Mouse (Mus musculus): Measurements from ENCODE around the gene Cdkn1a.
"Not testable (repeated sequence)": the region's sequence is repeated elsewhere in the genome, so short reads cannot be mapped to it uniquely, and the experiment has no call there.

Gene Cdkn1a

GRCm38 (mm10) chr17:29081618-29082381 is 9.0 kb upstream of the Cdkn1a start:
- peak; percentile 72 for DNase-seq (ENCODE audit: low read depth, low spot score)

GRCm38 (mm10) chr17:29083586-29083985 is 7.2 kb upstream of the Cdkn1a start:
- DNase-seq (ENCODE audit: low read depth, low spot score), result no peak

GRCm38 (mm10) chr17:29084656-29085055 is 6.1 kb upstream of the Cdkn1a start:
- DNase-seq (ENCODE audit: low read depth, low spot score), result no peak

GRCm38 (mm10) chr17:29085266-29085665 is 5.5 kb upstream of the Cdkn1a start:
- no peak for DNase-seq (ENCODE audit: low read depth, low spot score)

- DNase-seq (ENCODE audit: low read depth, low spot score), result no peak
Measured at GRCm38 (mm10) chr17:29086916-29087315, 3.9 kb upstream of the Cdkn1a start.

GRCm38 (mm10) chr17:29091348-29091944 is 670 bp downstream of the Cdkn1a start:
- no peak for DNase-seq (ENCODE audit: low read depth, low spot score)

- DNase-seq (ENCODE audit: low read depth, low spot score), result no peak
Measured at GRCm38 (mm10) chr17:29092497-29092896, 1.7 kb downstream of the Cdkn1a start.

- DNase-seq (ENCODE audit: low read depth, low spot score), result peak; percentile 87
Measured at GRCm38 (mm10) chr17:29093110-29093952, 2.6 kb downstream of the Cdkn1a start.

- no peak for DNase-seq (ENCODE audit: low read depth, low spot score)
Measured at GRCm38 (mm10) chr17:29093961-29094309, 3.2 kb downstream of the Cdkn1a start.

- peak; percentile 58 for DNase-seq (ENCODE audit: low read depth, low spot score)
Measured at GRCm38 (mm10) chr17:29094310-29095181, 3.8 kb downstream of the Cdkn1a start.

GRCm38 (mm10) chr17:29095201-29095733 is 4.5 kb downstream of the Cdkn1a start:
- peak; percentile 96 for DNase-seq (ENCODE audit: low read depth, low spot score)

GRCm38 (mm10) chr17:29096245-29096644 is 5.5 kb downstream of the Cdkn1a start:
- no peak for DNase-seq (ENCODE audit: low read depth, low spot score)

GRCm38 (mm10) chr17:29096851-29097561 is 6.2 kb downstream of the Cdkn1a start:
- DNase-seq (ENCODE audit: low read depth, low spot score), result no peak

- DNase-seq (ENCODE audit: low read depth, low spot score), result no peak
Measured at GRCm38 (mm10) chr17:29098291-29098690, 7.5 kb downstream of the Cdkn1a start.

GRCm38 (mm10) chr17:29099076-29099475 is 8.3 kb downstream of the Cdkn1a start:
- DNase-seq (ENCODE audit: low read depth, low spot score), result no peak

GRCm38 (mm10) chr17:29100627-29101026 is 9.9 kb downstream of the Cdkn1a start:
- DNase-seq (ENCODE audit: low read depth, low spot score), result no peak

- not testable (repeated sequence) for DNase-seq (ENCODE audit: low read depth, low spot score)
Measured at GRCm38 (mm10) chr17:29110356-29110755, 19.6 kb downstream of the Cdkn1a start.

- no peak for DNase-seq (ENCODE audit: low read depth, low spot score)
Measured at GRCm38 (mm10) chr17:29111332-29111731, 20.6 kb downstream of the Cdkn1a start.

- DNase-seq (ENCODE audit: low read depth, low spot score), result no peak
Measured at GRCm38 (mm10) chr17:29113591-29114352, 23.0 kb downstream of the Cdkn1a start, which contains the start of gene Rab44. Rab44 (plus strand) TSS chr17:29114145.

- no peak for DNase-seq (ENCODE audit: low read depth, low spot score)
Measured at GRCm38 (mm10) chr17:29116023-29116422, 25.2 kb downstream of the Cdkn1a start.

Measured in CD4-positive, CD25-positive, alpha-beta regulatory T cell, adult 2 months (primary cell).